Mouse (Mus musculus) neural tube, embryonic 11.5 days (tissue): ENCODE data around the gene Pmm2. TPM values are rescaled to one million over a fixed set of nuclear protein-coding genes. Genes with fewer than 3 reads are reported as not detected.
A peak's percentile ranks its signal among the peaks of the same experiment; 100 is the strongest.

Source experiments
- ATAC-seq: fragments of 200-750 bp; cut with Nextera tagmentation; 2 replicates; pipeline ENCODE4 v1.8.0; 2017; ENCODE audit warnings: moderate number of reproducible peaks, mild to moderate bottlenecking, moderate TSS enrichment, moderate library complexity; ENCODE audit not compliant: insufficient read depth, low FRiP score, low TSS enrichment
- DNase-seq: peaks from one replicate; pipeline ENCODE4 v3.0.0-alpha.2; 2015; ENCODE audit warnings: low spot score
- H3K27ac ChIP-seq: fragments of 300-500 bp; sonication (generic); 2 replicates; pipeline ENCODE4 v1.5.1; 2014; ENCODE audit warnings: low read depth, mild to moderate bottlenecking, low read length
- H3K27me3 ChIP-seq: fragments of 300-500 bp; sonication (generic); 2 replicates; pipeline ENCODE4 v1.6.1; 2014; ENCODE audit warnings: mild to moderate bottlenecking, low read length, mixed read lengths; ENCODE audit not compliant: control insufficient read depth, insufficient read depth
- H3K36me3 ChIP-seq: fragments of 300-500 bp; sonication (generic); 2 replicates; pipeline ENCODE4 v1.6.1; 2014; ENCODE audit warnings: mild to moderate bottlenecking, low read length, moderate library complexity, mixed read lengths; ENCODE audit not compliant: control insufficient read depth, insufficient read depth
- H3K4me1 ChIP-seq: fragments of 300-500 bp; sonication (generic); 2 replicates; pipeline ENCODE4 v1.6.1; 2014; ENCODE audit warnings: low read length, mixed read lengths; ENCODE audit not compliant: control insufficient read depth, insufficient read depth
- H3K4me2 ChIP-seq: fragments of 300-500 bp; sonication (generic); 2 replicates; pipeline ENCODE4 v1.6.1; 2014; ENCODE audit warnings: low read depth, mild to moderate bottlenecking, moderate library complexity
- H3K4me3 ChIP-seq: fragments of 300-500 bp; sonication (generic); 2 replicates; pipeline ENCODE4 v1.5.1; 2014; ENCODE audit warnings: low read depth, low read length
- H3K9ac ChIP-seq: fragments of 300-500 bp; sonication (generic); 2 replicates; pipeline ENCODE4 v1.6.1; 2014; ENCODE audit warnings: mild to moderate bottlenecking, low read length
- H3K9me3 ChIP-seq: fragments of 300-500 bp; sonication (generic); 2 replicates; pipeline ENCODE4 v1.6.1; 2016; ENCODE audit warnings: low read length; ENCODE audit not compliant: control insufficient read depth
- WGBS: fragments of 180-500 bp; shearing (Covaris S2); extraction: QIAGEN DNeasy Blood & Tissue Kit; methylation state at CpG from one replicate; pipeline ENCODE4 v1.1.7; 2014; 5-methylcytosine and 5-hydroxymethylcytosine counted together
- polyA plus RNA-seq: library from polyadenylated mRNA; unstranded; fragments of >200 nt; fragmentation: Nextera tagmentation; extraction: Ambion mirVana; gene quantifications from 2 replicates; pipeline ENCODE4 v1.2.1, GENCODE M21; 2014

The Pmm2 gene
- polyA plus RNA-seq, 1 experiment from 2014 or later = 40.2 TPM

GRCm38 (mm10) chr16:8678676-8679075 is 41.2 kb downstream of the Pmm2 start:
- DNase-seq (no peak), ATAC-seq (no peak)

GRCm38 (mm10) chr16:8679780-8680179 is 42.3 kb downstream of the Pmm2 start:
- 88% methylated on average over 3 of the region's 3 CpGs for WGBS
- Histone ChIP-seq H3K4me2 (no peak overlapping the region), H3K36me3 (no peaks in the 10 kb centered on the region), H3K27ac (no peak overlapping the region), H3K27me3 (no peaks in the 10 kb centered on the region), H3K9ac (no peak overlapping the region), H3K4me1 (no peaks in the 10 kb centered on the region), H3K9me3 (no peaks in the 10 kb centered on the region), H3K4me3 (no peak overlapping the region)
- ATAC-seq = no peak
- no peak for DNase-seq

More at GRCm38 (mm10) chr16:8678676-8679075, 41.2 kb downstream of the Pmm2 start:
- no peaks in the 10 kb centered on the region for H3K9me3 ChIP-seq
- no peak overlapping the region for H3K4me2 ChIP-seq
- H3K27me3 ChIP-seq = no peaks in the 10 kb centered on the region
- H3K9ac ChIP-seq = no peak overlapping the region
- no peak overlapping the region for H3K27ac ChIP-seq
- H3K4me3 ChIP-seq = no peak overlapping the region
- no peaks in the 10 kb centered on the region for H3K4me1 ChIP-seq
- no peaks in the 10 kb centered on the region for H3K36me3 ChIP-seq
- 85% methylated on average over 4 of the region's 4 CpGs for WGBS

GRCm38 (mm10) chr16:8680470-8680869 is 43.0 kb downstream of the Pmm2 start, which contains the start of gene Gm5767:
Gene Gm5767 (plus strand): TSS chr16:8680770.
- no peak within 1 kb of the TSS for H3K4me2 ChIP-seq
- H3K4me3 ChIP-seq = no peak within 1 kb of the TSS
- no peak for DNase-seq
- H3K4me1 ChIP-seq = no peaks in the 10 kb centered on the region
- H3K9ac ChIP-seq = no peak within 1 kb of the TSS
- H3K27me3 ChIP-seq = no peaks in the 10 kb centered on the region
- no peaks in the 10 kb centered on the region for H3K9me3 ChIP-seq
- no peak for ATAC-seq
- no peaks in the 10 kb centered on the region for H3K36me3 ChIP-seq
- no peak within 1 kb of the TSS for H3K27ac ChIP-seq
- WGBS = 83% methylated on average over 5 of the region's 5 CpGs

- Histone ChIP-seq H3K4me1 (no peaks in the 10 kb centered on the region), H3K27ac (no peak overlapping the region), H3K27me3 (no peaks in the 10 kb centered on the region), H3K4me3 (no peak overlapping the region), H3K9me3 (no peaks in the 10 kb centered on the region), H3K4me2 (no peak overlapping the region), H3K36me3 (peaks cover 6% of the 10 kb centered on the region), H3K9ac (no peak overlapping the region)
- 87% methylated on average over 4 of the region's 4 CpGs for WGBS
- no peak for ATAC-seq
- no peak for DNase-seq
Measured at GRCm38 (mm10) chr16:8685087-8685486, 47.6 kb downstream of the Pmm2 start.

GRCm38 (mm10) chr16:8686121-8686870 is 48.8 kb downstream of the Pmm2 start:
- Histone ChIP-seq H3K27me3 (no peaks in the 10 kb centered on the region), H3K9ac (no peak overlapping the region), H3K36me3 (peaks cover 8% of the 10 kb centered on the region), H3K27ac (no peak overlapping the region), H3K4me3 (no peak overlapping the region), H3K4me2 (no peak overlapping the region), H3K4me1 (no peaks in the 10 kb centered on the region), H3K9me3 (no peaks in the 10 kb centered on the region)
- WGBS = 61% methylated on average over 7 of the region's 7 CpGs
- ATAC-seq (no peak; the same call in 1 of the 2 replicates), DNase-seq (peak; percentile 63)

- Histone ChIP-seq H3K36me3 (peaks cover 11% of the 10 kb centered on the region), H3K9me3 (no peaks in the 10 kb centered on the region), H3K27me3 (no peaks in the 10 kb centered on the region), H3K27ac (no peak overlapping the region), H3K4me1 (no peaks in the 10 kb centered on the region), H3K9ac (no peak overlapping the region), H3K4me2 (no peak overlapping the region), H3K4me3 (no peak overlapping the region)
- DNase-seq (no peak), ATAC-seq (no peak)
- WGBS = 80% methylated on average over 11 of the region's 11 CpGs
Measured at GRCm38 (mm10) chr16:8686871-8687535, 49.5 kb downstream of the Pmm2 start.

- DNase-seq (no peak), ATAC-seq (no peak)
- Histone ChIP-seq H3K4me2 (no peak overlapping the region), H3K36me3 (peaks cover 13% of the 10 kb centered on the region), H3K27me3 (no peaks in the 10 kb centered on the region), H3K9me3 (no peaks in the 10 kb centered on the region), H3K4me1 (no peaks in the 10 kb centered on the region), H3K4me3 (no peak overlapping the region), H3K27ac (no peak overlapping the region), H3K9ac (no peak overlapping the region)
Measured at GRCm38 (mm10) chr16:8687559-8688112, 50.2 kb downstream of the Pmm2 start.

GRCm38 (mm10) chr16:8689979-8690656 is 52.6 kb downstream of the Pmm2 start:
- Histone ChIP-seq H3K27me3 (no peaks in the 10 kb centered on the region), H3K4me3 (no peak overlapping the region), H3K4me2 (no peak overlapping the region), H3K27ac (no peak overlapping the region), H3K36me3 (peaks cover 26% of the 10 kb centered on the region), H3K9ac (no peak overlapping the region), H3K4me1 (no peaks in the 10 kb centered on the region), H3K9me3 (no peaks in the 10 kb centered on the region)
- no peak for ATAC-seq
- DNase-seq = no peak
- WGBS = 94% methylated on average over 11 of the region's 11 CpGs
